Mouse (Mus musculus): Measurements from ENCODE around the gene Popdc3.
"Not testable (repeated sequence)": the region's sequence is repeated elsewhere in the genome, so short reads cannot be mapped to it uniquely, and the experiment has no call there.

Gene Popdc3

GRCm38 (mm10) chr10:45204582-45204981 lies 26.7 kb downstream of the Popdc3 start:
- no peak for DNase-seq (ENCODE audit: low read depth)

GRCm38 (mm10) chr10:45210201-45210600 lies 32.3 kb downstream of the Popdc3 start:
- no peak for DNase-seq (ENCODE audit: low read depth)

GRCm38 (mm10) chr10:45216676-45217075 lies 38.8 kb downstream of the Popdc3 start:
- DNase-seq (ENCODE audit: low read depth) = no peak

- no peak for DNase-seq (ENCODE audit: low read depth)
Measured at GRCm38 (mm10) chr10:45229954-45230353, 52.1 kb downstream of the Popdc3 start.

- no peak for DNase-seq (ENCODE audit: low read depth)
Measured at GRCm38 (mm10) chr10:45233351-45233750, 55.5 kb downstream of the Popdc3 start.

GRCm38 (mm10) chr10:45236304-45236703 lies 58.4 kb downstream of the Popdc3 start:
- no peak for DNase-seq (ENCODE audit: low read depth)

- no peak for DNase-seq (ENCODE audit: low read depth)
Measured at GRCm38 (mm10) chr10:45237492-45237891, 59.6 kb downstream of the Popdc3 start.

- no peak for DNase-seq (ENCODE audit: low read depth)
Measured at GRCm38 (mm10) chr10:45260477-45260876, 82.6 kb downstream of the Popdc3 start.

- no peak for DNase-seq (ENCODE audit: low read depth)
Measured at GRCm38 (mm10) chr10:45262126-45262525, 84.2 kb downstream of the Popdc3 start.

- no peak for DNase-seq (ENCODE audit: low read depth)
Measured at GRCm38 (mm10) chr10:45276499-45276898, 98.6 kb downstream of the Popdc3 start.

- no peak for DNase-seq (ENCODE audit: low read depth)
Measured at GRCm38 (mm10) chr10:45276995-45277394, 99.1 kb downstream of the Popdc3 start.

- no peak for DNase-seq (ENCODE audit: low read depth)
Measured at GRCm38 (mm10) chr10:45285651-45286050, 107.8 kb downstream of the Popdc3 start.

- no peak for DNase-seq (ENCODE audit: low read depth)
Measured at GRCm38 (mm10) chr10:45288351-45288750, 110.5 kb downstream of the Popdc3 start.

- DNase-seq (ENCODE audit: low read depth) = no peak
Measured at GRCm38 (mm10) chr10:45289218-45290105, 111.6 kb downstream of the Popdc3 start.

- no peak for DNase-seq (ENCODE audit: low read depth)
Measured at GRCm38 (mm10) chr10:45290618-45291017, 112.7 kb downstream of the Popdc3 start.

GRCm38 (mm10) chr10:45292159-45292558 lies 114.3 kb downstream of the Popdc3 start:
- DNase-seq (ENCODE audit: low read depth) = not testable (repeated sequence)

- no peak for DNase-seq (ENCODE audit: low read depth)
Measured at GRCm38 (mm10) chr10:45295093-45295492, 117.2 kb downstream of the Popdc3 start.

- no peak for DNase-seq (ENCODE audit: low read depth)
Measured at GRCm38 (mm10) chr10:45298503-45298902, 120.6 kb downstream of the Popdc3 start.

- no peak for DNase-seq (ENCODE audit: low read depth)
Measured at GRCm38 (mm10) chr10:45299509-45299908, 121.6 kb downstream of the Popdc3 start.

GRCm38 (mm10) chr10:45303315-45304036 lies 125.6 kb downstream of the Popdc3 start:
- DNase-seq (ENCODE audit: low read depth) = no peak

- no peak for DNase-seq (ENCODE audit: low read depth)
Measured at GRCm38 (mm10) chr10:45305173-45305572, 127.3 kb downstream of the Popdc3 start.

- no peak for DNase-seq (ENCODE audit: low read depth)
Measured at GRCm38 (mm10) chr10:45311129-45311528, 133.2 kb downstream of the Popdc3 start.

GRCm38 (mm10) chr10:45311624-45312023 lies 133.7 kb downstream of the Popdc3 start:
- no peak for DNase-seq (ENCODE audit: low read depth)

All from fibroblast of lung, adult 2 months (primary cell).